Mouse (Mus musculus) limb, embryonic 15.5 days (tissue): ENCODE data around the gene Vps54. TPM values are rescaled to one million over a fixed set of nuclear protein-coding genes. Genes with fewer than 3 reads are reported as not detected.
A peak's percentile ranks its signal among the peaks of the same experiment; 100 is the strongest.

ENCODE experiments used
- ATAC-seq: fragments of 200-750 bp; cut with Nextera tagmentation; 2 replicates; pipeline ENCODE4 v1.8.0; 2017; ENCODE audit warnings: low read depth, moderate TSS enrichment; ENCODE audit not compliant: insufficient number of reproducible peaks, low FRiP score, low TSS enrichment
- H3K27ac ChIP-seq: fragments of 300-500 bp; sonication (generic); 2 replicates; pipeline ENCODE4 v1.5.1; 2015; ENCODE audit warnings: moderate library complexity, mild to moderate bottlenecking, inconsistent platforms
- H3K27me3 ChIP-seq: fragments of 300-500 bp; sonication (generic); 2 replicates; pipeline ENCODE4 v1.6.1; 2015; ENCODE audit warnings: inconsistent platforms
- H3K36me3 ChIP-seq: fragments of 300-500 bp; sonication (generic); 2 replicates; pipeline ENCODE4 v1.6.1; 2015; ENCODE audit warnings: inconsistent platforms
- H3K4me1 ChIP-seq: fragments of 300-500 bp; sonication (generic); 2 replicates; pipeline ENCODE4 v1.6.1; 2015; ENCODE audit warnings: inconsistent platforms
- H3K4me2 ChIP-seq: fragments of 300-500 bp; sonication (generic); 2 replicates; pipeline ENCODE4 v1.6.1; 2015; ENCODE audit warnings: mild to moderate bottlenecking, inconsistent platforms
- H3K4me3 ChIP-seq: fragments of 300-500 bp; sonication (generic); 2 replicates; pipeline ENCODE4 v1.5.1; 2015; ENCODE audit warnings: mild to moderate bottlenecking, inconsistent platforms
- H3K9ac ChIP-seq: fragments of 300-500 bp; sonication (generic); 2 replicates; pipeline ENCODE4 v1.6.1; 2015; ENCODE audit warnings: inconsistent platforms
- H3K9me3 ChIP-seq: fragments of 300-500 bp; sonication (generic); 2 replicates; pipeline ENCODE4 v1.6.1; 2016; ENCODE audit warnings: inconsistent platforms
- WGBS: fragments of 180-500 bp; shearing (Covaris S2); methylation state at CpG from one replicate; pipeline ENCODE4 v1.1.7; 2015; 5-methylcytosine and 5-hydroxymethylcytosine counted together
- microRNA counts: library from miRNA; unstranded; fragments of <30 nt; microRNA quantifications from one replicate; lab custom pipeline; 2016
- microRNA-seq: library from miRNA; unstranded; fragments of <30 nt; microRNA quantifications from one replicate; pipeline ENCODE4, GENCODE M21; 2016
- polyA plus RNA-seq: library from polyadenylated mRNA; unstranded; fragments of >200 nt; fragmentation: Nextera tagmentation; extraction: Ambion mirVana; gene quantifications from 2 replicates; pipeline ENCODE4 v1.2.1, GENCODE M21; 2015

Gene Vps54
- polyA plus RNA-seq, 1 experiment from 2014 or later = 12.0 TPM

GRCm38 (mm10) chr11:21348890-21349289, 109.8 kb downstream of the Vps54 start:
- 97% methylated on average over 2 of the region's 2 CpGs for WGBS
- no peak overlapping the region for H3K4me3 ChIP-seq
- no peaks in the 10 kb centered on the region for H3K27me3 ChIP-seq
- no peaks in the 10 kb centered on the region for H3K9me3 ChIP-seq
- H3K4me1 ChIP-seq = no peaks in the 10 kb centered on the region
- no peak overlapping the region for H3K9ac ChIP-seq
- no peak overlapping the region for H3K27ac ChIP-seq
- H3K36me3 ChIP-seq = peaks cover 49% of the 10 kb centered on the region
- ATAC-seq = no peak
- no peak overlapping the region for H3K4me2 ChIP-seq

GRCm38 (mm10) chr11:21351296-21351695, 112.2 kb downstream of the Vps54 start:
- 87% methylated on average over 7 of the region's 7 CpGs for WGBS
- Histone ChIP-seq H3K36me3 (peaks cover 39% of the 10 kb centered on the region), H3K27ac (no peak overlapping the region), H3K4me1 (no peaks in the 10 kb centered on the region), H3K9me3 (no peaks in the 10 kb centered on the region), H3K4me3 (no peak overlapping the region), H3K27me3 (no peaks in the 10 kb centered on the region), H3K4me2 (no peak overlapping the region), H3K9ac (no peak overlapping the region)
- ATAC-seq = no peak

- H3K4me1 ChIP-seq = peaks cover 5% of the 10 kb centered on the region
- no peaks in the 10 kb centered on the region for H3K9me3 ChIP-seq
- H3K4me2 ChIP-seq = no peak overlapping the region
- no peaks in the 10 kb centered on the region for H3K36me3 ChIP-seq
- H3K9ac ChIP-seq = no peak overlapping the region
- ATAC-seq = no peak
- H3K27ac ChIP-seq = no peak overlapping the region
- no peaks in the 10 kb centered on the region for H3K27me3 ChIP-seq
- 75% methylated on average over 4 of the region's 4 CpGs for WGBS
- H3K4me3 ChIP-seq = no peak overlapping the region
Measured at GRCm38 (mm10) chr11:21363144-21363940, 124.3 kb downstream of the Vps54 start.

GRCm38 (mm10) chr11:21368466-21368865, 129.4 kb downstream of the Vps54 start:
- H3K27ac ChIP-seq = no peak overlapping the region

GRCm38 (mm10) chr11:21369248-21370016, 130.4 kb downstream of the Vps54 start:
- Histone ChIP-seq H3K27me3 (no peaks in the 10 kb centered on the region), H3K4me3 (peak overlapping the region; percentile 76), H3K36me3 (no peaks in the 10 kb centered on the region), H3K9me3 (no peaks in the 10 kb centered on the region), H3K9ac (peak overlapping the region; percentile 66), H3K4me2 (peak overlapping the region; percentile 73), H3K27ac (peak overlapping the region; percentile 97), H3K4me1 (peaks cover 22% of the 10 kb centered on the region)
- WGBS = 13% methylated on average over 9 of the region's 9 CpGs
- ATAC-seq = no peak

More at GRCm38 (mm10) chr11:21368466-21368865, 129.4 kb downstream of the Vps54 start:
- no peak overlapping the region for H3K9ac ChIP-seq
- H3K27me3 ChIP-seq = no peaks in the 10 kb centered on the region
- H3K4me2 ChIP-seq = peak overlapping the region; percentile 73
- peaks cover 22% of the 10 kb centered on the region for H3K4me1 ChIP-seq
- ATAC-seq = no peak
- peak overlapping the region; percentile 76 for H3K4me3 ChIP-seq
- H3K9me3 ChIP-seq = no peaks in the 10 kb centered on the region
- H3K36me3 ChIP-seq = no peaks in the 10 kb centered on the region
- whole genome bisulfite sequencing = 39% methylated on average over 7 of the region's 7 CpGs

- H3K4me3 ChIP-seq = peak overlapping the region; percentile 76
- under 1% methylated on average over 54 of the region's 69 CpGs for WGBS
- no peaks in the 10 kb centered on the region for H3K36me3 ChIP-seq
- H3K4me2 ChIP-seq = peak overlapping the region; percentile 73
- H3K27ac ChIP-seq = peak overlapping the region; percentile 97
- H3K9ac ChIP-seq = peak overlapping the region; percentile 66
- no peaks in the 10 kb centered on the region for H3K9me3 ChIP-seq
- peak; percentile 95 for ATAC-seq
- peaks cover 22% of the 10 kb centered on the region for H3K4me1 ChIP-seq
- no peaks in the 10 kb centered on the region for H3K27me3 ChIP-seq
Measured at GRCm38 (mm10) chr11:21370399-21371121, 131.5 kb downstream of the Vps54 start.

MicroRNA genes within 50 kb of the gene (microRNA counts, 519-probe panel; counts per million panel counts)
- microRNA mmu-miR-1933-3p (lab: Ali Mortazavi, UCI) (672 counts per million, percentile 2 among the panel's probes with 10 or more counts), microRNA mmu-miR-1933-5p (lab: Ali Mortazavi, UCI) (1,236 counts per million, percentile 8 among the panel's probes with 10 or more counts)

Small RNA genes within 50 kb of the gene (microRNA-seq; reads per million reads assigned to microRNA genes)
- gene Mir1933 = not detected

Other genes with a start within 250 kb of the Vps54 start
- 33.8 and 38.5 TPM in 2 replicates for gene Peli1, start 148.0 kb upstream of the Vps54 start, polyA plus RNA-seq
- 101 and 121 TPM in 2 replicates for gene Ugp2, start 131.9 kb downstream of the Vps54 start, polyA plus RNA-seq